10 mouse cellular contexts compared by ENCODE assay signal in genomic region chr1:165837546-165837945, GRCm38 (mm10). TPM values are rescaled to one million over a fixed set of nuclear protein-coding genes. Genes with fewer than 3 reads are reported as not detected.
DNase-seq lines count a peak whose midpoint lies in the region; ATAC-seq lines count a peak whose summit lies in the region.
"Had no signal": no experiment of that assay in that cellular context is flagged by ENCODE, and none has a peak within 500 bp of the region (broad histone marks: within the 10 kb centered on the region; RNA-seq: fewer than 3 reads in every experiment).

No protein-coding gene starts in this region.

- H3K4me3 ChIP-seq in forebrain, embryonic 15.5 days, result no peak overlapping the region
- no peak overlapping the region for H3K4me3 ChIP-seq in midbrain, embryonic 16.5 days (ENCODE audit: low read depth, low read length)

- no peak overlapping the region for H3K9ac ChIP-seq in forebrain, embryonic 15.5 days (replicated peaks)
- peak overlapping the region; percentile 32; the same call in 1 of the 2 replicates for H3K9ac ChIP-seq in midbrain, embryonic 16.5 days (ENCODE audit: low read depth, low read length)

- 0 out of 2 replicates have a peak, but pooled peaks have one; percentile 17 for ATAC-seq in forebrain, embryonic 15.5 days (replicated peaks)
- ATAC-seq in midbrain, embryonic 16.5 days, result no peak
- ATAC-seq: Patski had no signal

- no peak overlapping the region for H3K4me2 ChIP-seq in forebrain, embryonic 15.5 days (replicated peaks)
- no peak overlapping the region for H3K4me2 ChIP-seq in midbrain, embryonic 16.5 days (ENCODE audit: low read length)

- H3K9me3 ChIP-seq in forebrain, embryonic 15.5 days, result no peaks in the 10 kb centered on the region
- H3K9me3 ChIP-seq in midbrain, embryonic 16.5 days (replicated peaks; ENCODE audit: control insufficient read depth, low read length, poor library complexity, severe bottlenecking), result no peaks in the 10 kb centered on the region

- H3K4me1 ChIP-seq in forebrain, embryonic 15.5 days, result peaks cover 40% of the 10 kb centered on the region
- H3K4me1 ChIP-seq in midbrain, embryonic 16.5 days (ENCODE audit: control insufficient read depth, insufficient read depth, low read length), result peaks cover 39% of the 10 kb centered on the region

- H3K27me3 ChIP-seq in forebrain, embryonic 15.5 days, result peaks cover 18% of the 10 kb centered on the region
- peaks cover 5% of the 10 kb centered on the region; the same call in 1 of the 2 replicates for H3K27me3 ChIP-seq in midbrain, embryonic 16.5 days (ENCODE audit: control insufficient read depth, insufficient read depth, low read depth, low read length)
- H3K27me3 ChIP-seq: Patski had no signal

- H3K36me3 ChIP-seq in forebrain, embryonic 15.5 days, result no peaks in the 10 kb centered on the region
- no peaks in the 10 kb centered on the region for H3K36me3 ChIP-seq in midbrain, embryonic 16.5 days (ENCODE audit: control insufficient read depth, insufficient read depth, low read length)

- peak overlapping the region; percentile 55; the same call in 1 of the 2 replicates for H3K27ac ChIP-seq in forebrain, embryonic 15.5 days (replicated peaks)
- H3K27ac ChIP-seq in midbrain, embryonic 16.5 days (ENCODE audit: low read length), result peak overlapping the region; percentile 40; the same call in 1 of the 2 replicates

- peak; percentile 35 to 52 for DNase-seq in kidney, postnatal 4 days
- no peak for DNase-seq in kidney, adult 18-20 months
- DNase-seq in T-cell, adult 2 months (ENCODE audit: low spot score), result peak; percentile 80
- no peak for DNase-seq in frontal cortex, postnatal 10 days (ENCODE audit: low spot score in 2 of 2)
- DNase-seq in frontal cortex, postnatal 25 days (ENCODE audit: low spot score in 2 of 2), result no peak
- DNase-seq: cerebellum, adult 9-10 months; layer of hippocampus, postnatal 36 days had no signal

- 23% methylated on average over 8 of the region's 8 CpGs for WGBS in forebrain, embryonic 15.5 days
- WGBS in midbrain, embryonic 16.5 days, result 17% methylated on average over 8 of the region's 8 CpGs

RNA-seq across cellular contexts. Expression of gene Cd247, which starts 49.1 kb away (rescaled TPM):
- polyA plus RNA-seq in forebrain, embryonic 15.5 days (2015; fragmentation: Nextera tagmentation; extraction: Ambion mirVana), result 1.5 and 1.6 TPM in 2 replicates
- polyA plus RNA-seq in midbrain, embryonic 16.5 days (2015; fragmentation: Nextera tagmentation; extraction: Ambion mirVana), result 1.2 and 1.3 TPM in 2 replicates

Comparison
In these comparisons a context has a peak if more than half of its experiments do, and no peak if none do; other contexts are left out.
1. DNase-seq: peak in kidney, postnatal 4 days (2 of 2) and T-cell, adult 2 months (single experiment); none in kidney, adult 18-20 months (single experiment), frontal cortex, postnatal 10 days (0 of 2) and frontal cortex, postnatal 25 days (0 of 2).